Mouse (Mus musculus) mature B cell (primary cell): ENCODE measurements around the gene Sema3e.

Experiments used
- in situ Hi-C: fragments of 300-500 bp; cut with MboI; formaldehyde crosslinking; loops from 2 replicates; pipeline ENCODE4 v1.14.3; 2019

The Sema3e gene

DNA sequence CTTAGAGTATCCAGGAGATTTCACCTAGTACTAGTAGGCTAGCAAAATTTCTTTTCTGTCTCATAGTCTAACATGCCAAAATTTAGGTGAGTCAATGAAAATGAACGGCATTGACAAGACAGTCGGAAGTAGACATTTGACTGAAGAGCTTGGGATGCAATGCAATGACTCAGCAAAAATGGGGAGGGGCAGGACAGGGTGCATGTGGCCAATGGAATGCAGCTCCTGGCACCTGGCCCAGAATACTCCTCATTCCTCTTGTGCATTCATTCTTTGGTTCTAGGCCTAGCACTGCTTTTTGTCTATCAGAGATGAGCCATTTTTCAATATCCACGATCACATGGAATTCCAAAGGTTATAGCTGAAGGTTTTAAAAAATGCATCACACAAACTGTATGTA lies 48.1 kb downstream of the Sema3e start:
- in situ Hi-C loops, result no loop called here

DNA sequence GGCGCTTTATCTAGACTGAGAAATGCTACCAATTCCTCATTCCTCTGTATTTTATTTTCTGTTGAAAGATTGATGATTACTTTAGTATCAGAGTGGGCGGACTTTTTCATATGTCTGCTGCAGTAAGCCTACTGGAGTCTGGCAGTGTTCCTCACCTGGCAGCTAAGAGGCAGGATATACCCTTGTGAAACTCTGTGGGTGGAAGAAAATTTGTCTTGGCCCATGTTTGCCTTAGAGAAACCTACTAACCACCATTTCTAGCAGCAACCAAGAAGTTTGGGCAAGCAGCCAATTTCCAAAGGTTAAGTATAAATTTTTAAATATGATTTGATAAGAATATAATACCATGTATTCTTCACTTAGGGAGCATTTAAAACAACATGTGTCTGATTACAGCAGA lies 63.0 kb downstream of the Sema3e start:
- in situ Hi-C loops, result no loop called here

- in situ Hi-C loops, result no loop called here
Measured at GRCm38 (mm10) chr5:14089875-14090608, 65.0 kb downstream of the Sema3e start.

DNA sequence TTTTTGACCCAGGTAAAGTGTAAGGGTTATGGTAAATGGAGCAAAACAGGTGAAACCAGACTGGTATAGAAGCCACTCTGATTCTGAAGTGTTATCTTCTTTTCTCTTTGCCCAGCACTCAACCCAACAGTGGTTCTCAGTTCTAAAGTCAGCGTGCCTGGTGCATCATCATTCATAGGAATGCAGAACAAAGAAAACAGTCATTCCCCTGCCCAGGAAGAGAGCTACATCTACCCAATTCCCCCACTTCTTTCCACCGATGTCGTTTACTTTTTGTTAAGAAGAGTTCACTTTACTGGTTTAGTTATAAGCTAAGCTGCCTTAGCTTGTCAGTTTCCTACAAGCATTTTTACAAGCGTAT lies 65.5 kb downstream of the Sema3e start:
- in situ Hi-C loops, result no loop called here

- in situ Hi-C loops, result no loop called here
Measured at GRCm38 (mm10) chr5:14092262-14092776, 67.2 kb downstream of the Sema3e start.

DNA sequence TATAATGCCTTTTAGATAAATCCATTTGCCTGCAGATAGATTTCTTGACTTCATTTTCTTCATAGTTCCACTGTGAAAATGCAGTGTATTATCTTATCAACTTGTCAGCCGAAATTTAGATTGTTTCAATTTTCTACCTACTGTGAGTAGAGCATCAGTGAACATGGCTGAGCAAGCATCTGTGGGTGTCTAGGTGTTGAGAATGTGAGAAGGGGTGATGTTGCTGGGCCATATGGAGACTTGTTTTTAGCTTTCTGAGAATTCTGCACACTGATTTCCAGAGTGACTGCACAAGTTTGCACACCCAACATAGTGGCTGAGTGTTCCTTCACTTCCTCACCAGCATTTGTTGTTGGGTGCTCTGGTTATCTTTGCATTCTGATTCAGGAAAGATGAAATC lies 71.1 kb downstream of the Sema3e start:
- in situ Hi-C loops, result no loop called here

DNA sequence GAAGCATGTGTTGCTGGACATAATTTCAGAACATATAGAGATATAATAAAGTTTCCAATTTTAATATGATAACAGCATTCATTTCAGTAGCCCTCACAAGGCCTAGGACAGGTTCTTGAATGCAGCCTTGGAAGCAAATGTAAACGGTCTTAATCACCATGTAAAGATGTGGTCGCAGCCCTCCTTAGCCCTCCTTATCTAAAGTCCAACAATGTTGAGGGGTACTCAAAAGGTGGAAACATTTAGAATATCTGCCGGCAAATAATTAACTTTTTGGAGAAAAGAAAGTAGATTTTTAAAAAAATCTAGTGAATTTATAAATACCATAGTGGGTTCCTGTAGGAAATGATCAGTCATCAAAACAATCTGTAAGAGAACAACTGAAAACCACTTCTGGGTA lies 73.6 kb downstream of the Sema3e start:
- in situ Hi-C loops, result no loop called here

- in situ Hi-C loops, result no loop called here
Measured at GRCm38 (mm10) chr5:14107365-14107764, 82.3 kb downstream of the Sema3e start.

DNA sequence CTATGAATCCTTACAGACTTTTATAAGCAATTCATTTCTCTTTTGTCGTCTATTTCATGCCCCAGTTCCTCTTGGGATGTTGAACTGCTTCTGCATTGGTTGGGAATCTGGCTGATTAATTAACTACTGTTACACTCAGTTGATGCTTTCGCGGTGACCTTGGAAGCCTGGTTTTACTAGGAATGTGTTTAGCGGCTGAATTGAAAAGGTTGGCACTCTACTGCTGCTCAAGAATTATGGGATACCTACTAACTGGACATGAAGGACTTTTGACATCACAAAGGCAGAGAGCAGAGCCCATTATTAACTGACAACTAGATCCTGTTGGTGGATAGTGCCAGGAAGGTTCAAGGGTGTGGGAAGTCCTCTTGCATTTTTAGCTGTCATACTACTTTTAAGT lies 83.9 kb downstream of the Sema3e start:
- in situ Hi-C loops, result no loop called here

- in situ Hi-C loops, result no loop called here
Measured at GRCm38 (mm10) chr5:14111401-14111800, 86.3 kb downstream of the Sema3e start.

DNA sequence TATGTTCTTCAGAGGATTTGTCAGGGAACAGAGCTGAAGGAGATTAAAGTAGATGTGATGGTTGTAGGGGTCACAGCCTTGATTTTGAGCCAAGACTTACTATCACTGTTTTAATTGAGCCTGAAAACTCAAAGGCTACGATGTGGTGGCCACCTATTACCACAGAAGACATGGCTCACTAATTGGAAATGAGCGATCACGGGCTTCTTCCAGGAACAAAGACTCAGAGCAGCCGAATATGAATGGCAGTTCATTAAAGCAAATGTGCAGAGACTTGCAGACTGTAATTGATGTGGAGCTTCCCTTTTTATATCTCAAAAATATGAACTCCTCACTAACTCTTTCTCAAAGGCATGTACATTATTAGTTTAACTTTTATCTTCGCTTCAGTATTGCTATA lies 96.8 kb downstream of the Sema3e start:
- in situ Hi-C loops, result no loop called here

DNA sequence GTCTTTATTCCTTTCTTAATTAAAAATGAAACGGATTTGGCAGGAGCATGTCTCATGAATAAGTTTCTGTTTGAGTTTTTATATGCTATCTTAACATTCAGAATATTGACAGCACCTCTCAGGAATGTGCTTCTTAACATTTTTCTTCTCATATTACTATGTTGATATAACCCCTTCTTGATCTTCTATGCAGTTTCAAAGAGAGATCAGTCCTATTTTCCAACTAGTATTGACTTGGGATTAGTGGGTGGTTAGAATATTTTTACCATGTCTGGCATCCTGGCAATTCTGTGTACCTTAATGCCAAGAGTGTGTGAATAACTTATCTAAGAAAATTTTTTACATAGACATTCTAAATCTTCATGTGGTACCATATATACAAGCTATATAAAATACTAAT lies 101.5 kb downstream of the Sema3e start:
- in situ Hi-C loops, result no loop called here

DNA sequence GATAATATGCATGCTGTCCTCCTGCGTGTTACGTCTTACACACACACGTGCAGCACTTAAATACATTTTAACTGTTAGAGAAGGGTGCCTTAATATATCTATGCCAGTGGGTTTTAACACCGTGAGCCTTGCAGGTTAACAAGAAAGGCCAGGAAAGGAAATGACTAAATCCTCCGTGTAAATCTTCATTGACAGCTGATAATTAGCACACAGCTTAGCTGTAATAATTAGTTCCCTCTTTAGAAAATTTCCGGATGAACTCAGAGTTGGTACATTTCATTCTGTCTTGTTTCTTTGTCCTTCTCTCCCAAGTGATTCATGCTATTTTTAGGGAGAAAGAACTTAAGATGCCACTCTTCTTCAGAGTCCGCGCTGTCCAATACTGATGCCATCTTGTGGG lies 110.9 kb downstream of the Sema3e start:
- in situ Hi-C loops, result no loop called here

DNA sequence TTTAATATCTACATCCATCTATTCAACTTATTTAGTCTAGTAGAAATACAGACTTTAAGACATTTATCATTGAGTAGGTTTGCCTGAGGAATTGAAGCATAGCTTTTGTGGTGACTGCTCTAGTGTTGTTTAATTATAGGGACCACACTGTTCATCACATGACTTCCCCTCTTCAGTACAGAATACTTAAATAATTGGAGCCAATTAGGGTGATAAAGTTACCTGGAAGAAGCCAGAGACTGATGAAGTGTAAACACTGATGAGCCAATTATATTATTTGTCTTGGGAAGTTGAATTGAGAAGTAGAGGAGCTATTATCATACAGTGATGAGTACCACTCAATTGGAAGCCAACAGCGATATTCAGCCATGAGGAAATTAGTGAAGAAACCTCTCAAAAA lies 113.6 kb downstream of the Sema3e start:
- in situ Hi-C loops, result no loop called here

GRCm38 (mm10) chr5:14162579-14162978 lies 137.5 kb downstream of the Sema3e start:
- in situ Hi-C loops, result no loop called here

DNA sequence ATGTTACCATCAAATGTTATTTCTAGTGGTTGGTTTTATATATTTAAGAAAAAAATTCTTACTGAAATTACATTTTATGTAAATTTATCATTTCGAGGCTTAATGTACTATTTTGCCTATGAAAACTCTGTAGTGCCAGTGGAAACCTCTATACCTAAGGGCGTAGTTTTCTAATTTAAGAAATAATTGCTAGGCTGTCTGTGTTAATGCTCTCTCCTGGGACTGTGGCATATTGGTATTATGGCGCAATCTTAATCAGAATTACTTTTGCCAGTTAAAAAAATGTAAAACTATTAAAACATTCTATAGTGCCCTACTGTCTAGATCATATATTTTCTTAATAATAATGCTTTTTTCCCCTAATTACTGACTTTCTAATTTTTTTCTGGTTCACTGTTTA lies 138.2 kb downstream of the Sema3e start:
- in situ Hi-C loops, result no loop called here

GRCm38 (mm10) chr5:14167776-14168175 lies 142.7 kb downstream of the Sema3e start:
- in situ Hi-C loops, result no loop called here

GRCm38 (mm10) chr5:14173355-14174183 lies 148.5 kb downstream of the Sema3e start:
- in situ Hi-C loops, result no loop called here

DNA sequence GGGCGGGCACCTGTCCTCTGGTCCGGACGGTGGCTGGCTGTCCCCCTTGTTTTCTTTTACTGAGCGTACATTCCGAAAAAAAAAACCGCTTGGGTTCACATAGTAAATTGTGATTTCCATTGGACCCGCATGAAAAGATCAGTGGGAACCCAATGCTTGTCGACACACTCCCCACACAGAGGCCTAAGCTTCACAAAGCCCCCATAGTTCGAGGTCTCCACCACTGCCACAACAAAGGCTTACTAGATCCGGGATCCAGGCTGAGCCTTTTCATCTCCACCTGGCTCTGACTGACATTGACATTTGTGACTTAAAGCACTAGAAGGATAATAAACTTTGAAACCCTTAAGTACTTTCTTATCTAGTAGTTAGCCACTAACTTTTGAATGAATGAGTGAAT lies 155.5 kb downstream of the Sema3e start:
- in situ Hi-C loops, result no loop called here

DNA sequence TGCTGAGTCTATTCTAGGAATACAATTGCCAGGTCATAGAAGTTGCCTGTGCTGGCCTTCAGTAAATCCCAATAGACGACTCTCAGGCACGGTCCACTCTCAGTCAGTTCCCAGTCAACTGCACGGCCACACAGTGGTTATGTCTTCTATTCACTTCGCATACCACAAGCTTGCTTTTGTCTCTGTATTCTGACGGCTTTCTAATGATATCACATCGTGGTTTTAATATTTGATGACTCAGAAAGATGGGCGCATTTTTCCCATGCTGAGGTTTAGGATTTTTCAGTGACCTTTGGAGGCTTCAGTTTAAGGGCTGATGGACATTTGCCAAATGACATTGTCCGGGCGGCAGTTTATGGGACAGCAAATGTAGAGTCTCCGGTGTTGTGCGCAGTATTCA lies 157.1 kb downstream of the Sema3e start:
- in situ Hi-C loops, result no loop called here

- in situ Hi-C loops, result no loop called here
Measured at GRCm38 (mm10) chr5:14195172-14195819, 170.2 kb downstream of the Sema3e start.

GRCm38 (mm10) chr5:14198344-14199040 lies 173.4 kb downstream of the Sema3e start:
- in situ Hi-C loops, result no loop called here
